Mouse (Mus musculus) splenic B cell, adult 2 months (primary cell): ENCODE measurements around the gene Olfr67.
"Not testable (repeated sequence)": the region's sequence is repeated elsewhere in the genome, so short reads cannot be mapped to it uniquely, and the experiment has no call there.

Experiments
- DNase-seq: peaks from one replicate; pipeline ENCODE4 v3.0.0-alpha.2; 2011; ENCODE audit warnings: low read depth, low spot score
- H3K27me3 ChIP-seq: 2 replicates; pipeline ENCODE4 v1.6.1; 2012; ENCODE audit warnings: mild to moderate bottlenecking, low read length, moderate library complexity, mixed read lengths; ENCODE audit not compliant: control insufficient read depth, poor library complexity, insufficient read depth, severe bottlenecking
- H3K36me3 ChIP-seq: 2 replicates; pipeline ENCODE4 v1.6.1; 2012; ENCODE audit warnings: mild to moderate bottlenecking, low read length, moderate library complexity, mixed read lengths; ENCODE audit not compliant: control insufficient read depth, poor library complexity, insufficient read depth, severe bottlenecking

Gene Olfr67

GRCm38 (mm10) chr7:103808971-103809800 lies 17.6 kb upstream of the Olfr67 start:
- H3K36me3 ChIP-seq, result no peaks in the 10 kb centered on the region
- DNase-seq, result peak; percentile 35
- no peaks in the 10 kb centered on the region for H3K27me3 ChIP-seq

GRCm38 (mm10) chr7:103808120-103808519 lies 16.5 kb upstream of the Olfr67 start:
- DNase-seq, H3K36me3 ChIP-seq, H3K27me3 ChIP-seq: not testable (repeated sequence)

GRCm38 (mm10) chr7:103806856-103807255 lies 15.2 kb upstream of the Olfr67 start:
- peak; percentile 68 for DNase-seq
- Histone ChIP-seq H3K36me3 (no peaks in the 10 kb centered on the region), H3K27me3 (no peaks in the 10 kb centered on the region)

- DNase-seq, result peak; percentile 70
- Histone ChIP-seq H3K27me3 (no peaks in the 10 kb centered on the region), H3K36me3 (no peaks in the 10 kb centered on the region)
These were observed 1.2 kb upstream of the Olfr67 start for GRCm38 (mm10) chr7:103792669-103793388.

GRCm38 (mm10) chr7:103779598-103779997 lies 12.0 kb downstream of the Olfr67 start, which contains the start of gene Olfr68:
Olfr68 (minus strand) TSS chr7:103779698.
- no peaks in the 10 kb centered on the region; the same call in 1 of the 2 replicates for H3K27me3 ChIP-seq

GRCm38 (mm10) chr7:103777652-103778051 lies 14.0 kb downstream of the Olfr67 start:
- DNase-seq, H3K36me3 ChIP-seq, H3K27me3 ChIP-seq: not testable (repeated sequence)

More at GRCm38 (mm10) chr7:103779598-103779997, 12.0 kb downstream of the Olfr67 start, which contains the start of gene Olfr68:
- DNase-seq, result no peak
- H3K36me3 ChIP-seq, result no peaks in the 10 kb centered on the region

GRCm38 (mm10) chr7:103771494-103771893 lies 20.1 kb downstream of the Olfr67 start, which contains the start of gene Olfr69:
Olfr69 (minus strand) TSS chr7:103771594.
- Histone ChIP-seq H3K36me3 (no peaks in the 10 kb centered on the region), H3K27me3 (no peaks in the 10 kb centered on the region)
- no peak for DNase-seq

GRCm38 (mm10) chr7:103767687-103768086 lies 23.9 kb downstream of the Olfr67 start:
- H3K36me3 ChIP-seq, DNase-seq, H3K27me3 ChIP-seq: not testable (repeated sequence)

GRCm38 (mm10) chr7:103762212-103762611 lies 29.4 kb downstream of the Olfr67 start:
- H3K36me3 ChIP-seq, H3K27me3 ChIP-seq: not testable (repeated sequence)
- DNase-seq, result peak; percentile 55

GRCm38 (mm10) chr7:103757233-103757632 lies 34.4 kb downstream of the Olfr67 start, which contains the start of gene Olfr630:
Olfr630 (minus strand) TSS chr7:103757333.
- no peak for DNase-seq
- H3K36me3 ChIP-seq, result no peaks in the 10 kb centered on the region
- no peaks in the 10 kb centered on the region for H3K27me3 ChIP-seq

- no peaks in the 10 kb centered on the region for H3K27me3 ChIP-seq
- DNase-seq, result no peak
- H3K36me3 ChIP-seq, result no peaks in the 10 kb centered on the region
These were observed 46.8 kb downstream of the Olfr67 start, which contains the start of gene Olfr629 for GRCm38 (mm10) chr7:103744843-103745242. Olfr629 (minus strand) TSS chr7:103744943.
